Mouse (Mus musculus) stomach, postnatal 0 days (tissue): ENCODE measurements at regions not wholly inside any gene's neighbourhood (a gene's known extent, or its start where the extent isn't known, plus 50 kb on each side); places are given as distances from the start of the nearest gene placed in this dataset.

Experiments
- CTCF ChIP-seq: IDR thresholded peaks from 2 replicates; pipeline ENCODE4 v1.5.1; 2016; ENCODE audit warnings: antibody characterized with exemption, low read depth, mild to moderate bottlenecking, moderate library complexity
- EP300 ChIP-seq: optimal IDR thresholded peaks from 2 replicates; pipeline ENCODE3; 2016; ENCODE audit warnings: antibody characterized with exemption

- no peak for TF ChIP-seq CTCF
- TF ChIP-seq EP300 = no peak
Measured at GRCm38 (mm10) chr3:148220024-148220590, 770.2 kb downstream of the Adgrl2 start.
